Mouse (Mus musculus) heart, embryonic 14.5 days (tissue): ENCODE results near the gene Cyp2d26. TPM values are rescaled to one million over a fixed set of nuclear protein-coding genes. Genes with fewer than 3 reads are reported as not detected.

ENCODE experiments used
- ATAC-seq: fragments of 200-750 bp; cut with Nextera tagmentation; 2 replicates; pipeline ENCODE4 v1.8.0; 2017; ENCODE audit warnings: low read depth, moderate TSS enrichment; ENCODE audit not compliant: insufficient number of reproducible peaks, insufficient read depth, low FRiP score
- H3K27ac ChIP-seq, 2 experiments: fragments of 200-500 bp in 1 of 2; fragments of 300-500 bp in 1 of 2; sonication (generic) in 1 of 2; replicated peaks in 1 of 2; 2 replicates each; pipeline ENCODE4 v1.5.1; 2012 to 2014; ENCODE audit warnings: low read depth in 2 of 2, low read length in 2 of 2, control low read depth in 1 of 2, mild to moderate bottlenecking in 1 of 2, mixed read lengths in 1 of 2; ENCODE audit not compliant: control insufficient read depth in 1 of 2, insufficient read depth in 1 of 2
- H3K27me3 ChIP-seq: fragments of 300-500 bp; sonication (generic); 2 replicates; pipeline ENCODE4 v1.6.1; 2014; ENCODE audit warnings: mild to moderate bottlenecking, low read length, control low read depth; ENCODE audit not compliant: control insufficient read depth, insufficient read depth
- H3K36me3 ChIP-seq: fragments of 300-500 bp; sonication (generic); 2 replicates; pipeline ENCODE4 v1.6.1; 2014; ENCODE audit warnings: mild to moderate bottlenecking, control low read depth, low read length, mixed read lengths; ENCODE audit not compliant: control insufficient read depth, insufficient read depth
- H3K4me1 ChIP-seq, 2 experiments: fragments of 200-500 bp in 1 of 2; fragments of 300-500 bp in 1 of 2; sonication (generic) in 1 of 2; 2 replicates each; pipeline ENCODE4 v1.6.1; 2012 to 2014; ENCODE audit warnings: low read length in 2 of 2, control low read depth in 1 of 2, mixed read lengths in 1 of 2; ENCODE audit not compliant: control insufficient read depth in 2 of 2, insufficient read depth in 2 of 2
- H3K4me2 ChIP-seq: fragments of 300-500 bp; sonication (generic); 2 replicates; pipeline ENCODE4 v1.6.1; 2014; ENCODE audit warnings: mild to moderate bottlenecking, low read length
- H3K4me3 ChIP-seq, 2 experiments: fragments of 200-500 bp in 1 of 2; fragments of 300-500 bp in 1 of 2; sonication (generic) in 1 of 2; 2 replicates each; pipeline ENCODE4 v1.5.1; 2012 to 2014; ENCODE audit warnings: low read length in 2 of 2, mild to moderate bottlenecking in 2 of 2, control low read depth in 1 of 2, low read depth in 1 of 2, moderate library complexity in 1 of 2; ENCODE audit not compliant: control insufficient read depth in 1 of 2, insufficient read depth in 1 of 2
- H3K9ac ChIP-seq: fragments of 300-500 bp; sonication (generic); 2 replicates; pipeline ENCODE4 v1.6.1; 2014; ENCODE audit warnings: mild to moderate bottlenecking, low read length
- H3K9me3 ChIP-seq: fragments of 300-500 bp; sonication (generic); 2 replicates; pipeline ENCODE4 v1.6.1; 2016; ENCODE audit warnings: low read length, control low read depth; ENCODE audit not compliant: control insufficient read depth
- WGBS: fragments of 180-500 bp; shearing (Covaris S2); extraction: QIAGEN DNeasy Blood & Tissue Kit; methylation state at CpG from one replicate; pipeline ENCODE4 v1.1.7; 2014; 5-methylcytosine and 5-hydroxymethylcytosine counted together
- polyA plus RNA-seq: library from polyadenylated mRNA; unstranded; fragments of >200 nt; fragmentation: Nextera tagmentation; extraction: Ambion mirVana; gene quantifications from 2 replicates; pipeline ENCODE4 v1.2.1, GENCODE M21; 2014

Cyp2d26 gene
- not detected in 2 replicates for polyA plus RNA-seq

GRCm38 (mm10) chr15:82794277-82794676 lies at the start of gene Cyp2d26:
TSS of gene Cyp2d26 (minus strand) at chr15:82794294.
- Histone ChIP-seq H3K4me3 (no peak within 1 kb of the TSS), H3K36me3 (no peaks in the 10 kb centered on the region), H3K27ac (no peak within 1 kb of the TSS), H3K4me1 (no peaks in the 10 kb centered on the region), H3K4me2 (no peak within 1 kb of the TSS), H3K9ac (no peak within 1 kb of the TSS), H3K9me3 (no peaks in the 10 kb centered on the region), H3K27me3 (no peaks in the 10 kb centered on the region)
- no peak for ATAC-seq
- WGBS, result 76% methylated on average over 5 of the region's 5 CpGs

- no peak overlapping the region for H3K27ac ChIP-seq
- no peaks in the 10 kb centered on the region for H3K36me3 ChIP-seq
- no peaks in the 10 kb centered on the region for H3K27me3 ChIP-seq
- ATAC-seq, result no peak
- no peak overlapping the region for H3K4me2 ChIP-seq
- H3K4me1 ChIP-seq, result no peaks in the 10 kb centered on the region
- no peak overlapping the region for H3K9ac ChIP-seq
- no peak overlapping the region for H3K4me3 ChIP-seq
- H3K9me3 ChIP-seq, result no peaks in the 10 kb centered on the region
- 92% methylated on average over 3 of the region's 3 CpGs for WGBS
Observed at GRCm38 (mm10) chr15:82839146-82839545, 45.1 kb upstream of the Cyp2d26 start.

GRCm38 (mm10) chr15:82829917-82830316 lies 35.8 kb upstream of the Cyp2d26 start:
- WGBS, result 64% methylated on average over 6 of the region's 6 CpGs
- no peaks in the 10 kb centered on the region for H3K36me3 ChIP-seq
- no peak overlapping the region for H3K27ac ChIP-seq
- no peak overlapping the region for H3K4me2 ChIP-seq
- H3K9ac ChIP-seq, result no peak overlapping the region; the same call in 1 of the 2 replicates
- H3K4me1 ChIP-seq, result peaks cover 0 to 3% of the 10 kb centered on the region in 2 experiments; a peak in 1 of 4 replicates
- no peaks in the 10 kb centered on the region for H3K9me3 ChIP-seq
- H3K27me3 ChIP-seq, result no peaks in the 10 kb centered on the region
- no peak overlapping the region for H3K4me3 ChIP-seq
- ATAC-seq, result no peak

- H3K9ac ChIP-seq, result no peak overlapping the region
- H3K4me3 ChIP-seq, result no peak overlapping the region
- ATAC-seq, result no peak
- H3K27me3 ChIP-seq, result no peaks in the 10 kb centered on the region
- peaks cover 10% of the 10 kb centered on the region for H3K36me3 ChIP-seq
- H3K27ac ChIP-seq, result no peak overlapping the region
- H3K9me3 ChIP-seq, result no peaks in the 10 kb centered on the region
- H3K4me1 ChIP-seq, result peaks cover 0 to 8% of the 10 kb centered on the region in 2 experiments; a peak in 2 of 4 replicates
- H3K4me2 ChIP-seq, result no peak overlapping the region
Observed at GRCm38 (mm10) chr15:82825866-82826265, 31.8 kb upstream of the Cyp2d26 start.

GRCm38 (mm10) chr15:82822347-82822746 lies 28.3 kb upstream of the Cyp2d26 start:
- H3K27me3 ChIP-seq, result no peaks in the 10 kb centered on the region
- H3K4me3 ChIP-seq, result no peak overlapping the region
- no peak overlapping the region for H3K27ac ChIP-seq
- no peak overlapping the region for H3K9ac ChIP-seq
- no peaks in the 10 kb centered on the region for H3K9me3 ChIP-seq
- peaks cover 14% of the 10 kb centered on the region for H3K36me3 ChIP-seq
- ATAC-seq, result no peak
- WGBS, result 90% methylated on average over 3 of the region's 4 CpGs
- H3K4me1 ChIP-seq, result peaks cover 0 to 8% of the 10 kb centered on the region in 2 experiments; a peak in 2 of 4 replicates
- no peak overlapping the region for H3K4me2 ChIP-seq

GRCm38 (mm10) chr15:82821657-82822056 lies 27.6 kb upstream of the Cyp2d26 start:
- no peak for ATAC-seq

GRCm38 (mm10) chr15:82815296-82815695 lies 21.2 kb upstream of the Cyp2d26 start:
- no peak overlapping the region for H3K4me3 ChIP-seq
- no peaks in the 10 kb centered on the region for H3K27me3 ChIP-seq
- H3K4me1 ChIP-seq, result no peaks in the 10 kb centered on the region
- H3K9ac ChIP-seq, result no peak overlapping the region
- WGBS, result 81% methylated on average over 4 of the region's 4 CpGs
- peaks cover 38% of the 10 kb centered on the region for H3K36me3 ChIP-seq
- H3K4me2 ChIP-seq, result no peak overlapping the region
- H3K9me3 ChIP-seq, result no peaks in the 10 kb centered on the region
- no peak for ATAC-seq
- no peak overlapping the region for H3K27ac ChIP-seq

More at GRCm38 (mm10) chr15:82821657-82822056, 27.6 kb upstream of the Cyp2d26 start:
- no peak overlapping the region for H3K4me2 ChIP-seq
- H3K4me1 ChIP-seq, result peaks cover 0 to 8% of the 10 kb centered on the region in 2 experiments; a peak in 2 of 4 replicates
- 86% methylated on average over 1 of the region's 1 CpGs for WGBS
- H3K9me3 ChIP-seq, result no peaks in the 10 kb centered on the region
- H3K27me3 ChIP-seq, result no peaks in the 10 kb centered on the region
- peaks cover 18% of the 10 kb centered on the region for H3K36me3 ChIP-seq
- H3K4me3 ChIP-seq, result no peak overlapping the region
- H3K9ac ChIP-seq, result no peak overlapping the region
- no peak overlapping the region for H3K27ac ChIP-seq

GRCm38 (mm10) chr15:82814806-82815205 lies 20.7 kb upstream of the Cyp2d26 start:
- no peak for ATAC-seq
- Histone ChIP-seq H3K27ac (no peak overlapping the region), H3K9ac (no peak overlapping the region), H3K4me3 (no peak overlapping the region), H3K4me1 (no peaks in the 10 kb centered on the region), H3K36me3 (peaks cover 40% of the 10 kb centered on the region), H3K27me3 (no peaks in the 10 kb centered on the region), H3K9me3 (no peaks in the 10 kb centered on the region), H3K4me2 (no peak overlapping the region)
- 56% methylated on average over 4 of the region's 4 CpGs for WGBS
